Comparison of ENCODE assay signal across 8 mouse cellular contexts in genomic region chr4:130792376-130793179, GRCm38 (mm10). TPM values are rescaled to one million over a fixed set of nuclear protein-coding genes. Genes with fewer than 3 reads are reported as not detected.
DNase-seq lines count a peak whose midpoint lies in the region; ATAC-seq and TF ChIP-seq lines count a peak whose summit lies in the region.

Sdc3 (plus strand) TSS chr4:130792537.

- H3K4me3 ChIP-seq in kidney, adult 2 months (ENCODE audit: insufficient read depth, low read depth, low read length) = peak within 1 kb of the TSS; percentile 51
- peak within 1 kb of the TSS; percentile 68 to 75 for H3K4me3 ChIP-seq in ES-E14 (ENCODE audit: insufficient read depth in 1 of 2, low read depth in 1 of 2, low read length in 2 of 2, poor library complexity in 1 of 2, severe bottlenecking in 1 of 2)
- H3K4me3 ChIP-seq in embryonic facial prominence, embryonic 10.5 days = peak within 1 kb of the TSS; percentile 89
- H3K4me3 ChIP-seq in midbrain, postnatal 0 days (ENCODE audit: low read depth, low read length) = peak within 1 kb of the TSS; percentile 98

- TF ChIP-seq POLR2A in kidney, adult 2 months (IDR thresholded peaks at IDR 0.05; ENCODE audit: low read depth, low read length) = no peak

- in situ Hi-C loops in ES-E14 (cut with MboI; ENCODE audit: low sequenced_read_pairs in 2 of 2, unreplicated experiment in 2 of 2) = no loop called here

- peak within 1 kb of the TSS; percentile 94 for H3K4me2 ChIP-seq in midbrain, postnatal 0 days (ENCODE audit: low read depth, low read length, poor library complexity, severe bottlenecking)

- intact Hi-C loops in heart, postnatal 10 days (cut with DNase I) = no loop called here
- intact Hi-C loops in left cerebral cortex, postnatal 25 days (cut with DNase I) = loop anchor here (10.0 kb wide), 1 partner anchor 1052 kb away; the partner anchor contains the start of gene Mecr

- no peak for TF ChIP-seq CTCF in kidney, adult 2 months (conservative IDR thresholded peaks at IDR 0.05; ENCODE audit: insufficient read depth, insufficient read length, low read depth, low read length)
- no peak for TF ChIP-seq CTCF in midbrain, postnatal 0 days (IDR thresholded peaks at IDR 0.05)

- peaks cover 4% of the 10 kb centered on the region; the same call in 1 of the 2 replicates for H3K4me1 ChIP-seq in kidney, adult 2 months (ENCODE audit: control insufficient read depth, insufficient read depth, low read length)
- H3K4me1 ChIP-seq in ES-E14 (ENCODE audit: control insufficient read depth in 2 of 2, insufficient read depth in 2 of 2, low read length in 2 of 2, poor library complexity in 1 of 2) = peaks cover 4 to 7% of the 10 kb centered on the region in 2 experiments; a peak in 3 of 4 replicates
- peaks cover 51% of the 10 kb centered on the region for H3K4me1 ChIP-seq in embryonic facial prominence, embryonic 10.5 days
- peaks cover 42% of the 10 kb centered on the region for H3K4me1 ChIP-seq in midbrain, postnatal 0 days (ENCODE audit: insufficient read depth, low read length)

- ATAC-seq in midbrain, postnatal 0 days (ENCODE audit: low FRiP score) = peak; percentile 57
- ATAC-seq in megakaryocyte progenitor cell, adult 5-6 weeks (replicated peaks; ENCODE audit: poor library complexity) = no peak

- no peaks in the 10 kb centered on the region for H3K36me3 ChIP-seq in kidney, adult 2 months (ENCODE audit: control insufficient read depth, insufficient read depth, low read length)
- no peaks in the 10 kb centered on the region for H3K36me3 ChIP-seq in ES-E14 (ENCODE audit: control insufficient read depth, insufficient read depth, low read length, poor library complexity, severe bottlenecking)
- no peaks in the 10 kb centered on the region for H3K36me3 ChIP-seq in embryonic facial prominence, embryonic 10.5 days (replicated peaks)
- no peaks in the 10 kb centered on the region for H3K36me3 ChIP-seq in midbrain, postnatal 0 days (ENCODE audit: insufficient read depth, low read length)

- H3K9ac ChIP-seq in ES-E14 (ENCODE audit: insufficient read depth, low read depth, low read length, poor library complexity, severe bottlenecking) = peak within 1 kb of the TSS; percentile 53
- peak within 1 kb of the TSS; percentile 100 for H3K9ac ChIP-seq in midbrain, postnatal 0 days (replicated peaks; ENCODE audit: low read length, poor library complexity, severe bottlenecking)

- no peak for DNase-seq in kidney, adult 2 months
- DNase-seq in kidney, adult 8-10 months = no peak
- DNase-seq in ES-E14 (ENCODE audit: low read depth, low spot score) = no peak
- DNase-seq in embryonic facial prominence, embryonic 10.5 days (ENCODE audit: low spot score) = peak; percentile 50
- peak; percentile 41 to 50 for DNase-seq in heart, postnatal 10 days
- DNase-seq in left cerebral cortex, postnatal 25 days (ENCODE audit: low spot score in 2 of 2) = peak in 1 of 2 experiments; percentile 58
- no peak for DNase-seq in midbrain, postnatal 0 days (ENCODE audit: low spot score)

- H3K9me3 ChIP-seq in ES-E14 (ENCODE audit: control insufficient read depth, insufficient read depth, low read depth, low read length) = no peaks in the 10 kb centered on the region
- no peaks in the 10 kb centered on the region for H3K9me3 ChIP-seq in embryonic facial prominence, embryonic 10.5 days
- H3K9me3 ChIP-seq in midbrain, postnatal 0 days (ENCODE audit: low read length) = no peaks in the 10 kb centered on the region

- H3K27ac ChIP-seq in kidney, adult 2 months (ENCODE audit: insufficient read depth, low read depth, low read length) = no peak within 1 kb of the TSS
- no peak within 1 kb of the TSS for H3K27ac ChIP-seq in ES-E14 (ENCODE audit: insufficient read depth, low read depth, low read length, poor library complexity, severe bottlenecking)
- peak within 1 kb of the TSS; percentile 94 for H3K27ac ChIP-seq in embryonic facial prominence, embryonic 10.5 days (replicated peaks)
- peak within 1 kb of the TSS; percentile 78 for H3K27ac ChIP-seq in midbrain, postnatal 0 days (ENCODE audit: low read depth, low read length)

- H3K27me3 ChIP-seq in kidney, adult 2 months (replicated peaks; ENCODE audit: control insufficient read depth, insufficient read depth, low read length) = no peaks in the 10 kb centered on the region
- peaks cover 26% of the 10 kb centered on the region for H3K27me3 ChIP-seq in embryonic facial prominence, embryonic 10.5 days (replicated peaks; ENCODE audit: low read depth, poor library complexity, severe bottlenecking)
- H3K27me3 ChIP-seq in midbrain, postnatal 0 days (ENCODE audit: insufficient read depth, low read length) = no peaks in the 10 kb centered on the region

- WGBS in kidney, adult 2 months = 5% methylated on average over 85 of the region's 99 CpGs
- WGBS in embryonic facial prominence, embryonic 10.5 days = 3% methylated on average over 99 of the region's 99 CpGs
- 1% methylated on average over 43 of the region's 99 CpGs for WGBS in midbrain, postnatal 0 days

TF ChIP-seq in ES-E14, 5 proteins besides CTCF, POLR2A, EP300 and RAD21:
- TF ChIP-seq CHD2 (IDR thresholded peaks at IDR 0.05; ENCODE audit: low read depth, low read length) (no peak), ZC3H11A (IDR thresholded peaks at IDR 0.05; ENCODE audit: borderline replicate concordance, low read depth, low read length) (no peak), MAFK (IDR thresholded peaks at IDR 0.05; ENCODE audit: insufficient read depth, low read depth, low read length) (no peak), ZNF384 (IDR thresholded peaks at IDR 0.05; ENCODE audit: low read depth, low read length) (no peak), HCFC1 (IDR thresholded peaks at IDR 0.05; ENCODE audit: borderline replicate concordance, insufficient read depth, low read length) (no peak)
TF ChIP-seq in ES-E14: peak in this region for 0.

RNA-seq across cellular contexts. Expression of gene Sdc3, which starts in this region (rescaled TPM):
- 27.1 and 45.3 TPM in 2 replicates for polyA plus RNA-seq in kidney, adult 2 months (2012; rRNA removed)
- total RNA-seq in ES-E14 (2012; rRNA removed) = 6.6 and 8.7 TPM in 2 replicates
- 31.9 and 32.8 TPM in 2 replicates for polyA plus RNA-seq in embryonic facial prominence, embryonic 10.5 days (2016; fragmentation: Nextera tagmentation; extraction: Ambion mirVana)
- total RNA-seq in heart, postnatal 10 days (2021) = 10 to 100 TPM; 54.8 to 64.2 TPM
- total RNA-seq in left cerebral cortex, postnatal 25 days (2021) = 100 to 1,000 TPM; 167 to 181 TPM
- total RNA-seq in midbrain, postnatal 0 days (2014; rRNA removed) = 645 and 733 TPM in 2 replicates
- 241 and 242 TPM in 2 replicates for polyA plus RNA-seq in midbrain, postnatal 0 days (2015; fragmentation: Nextera tagmentation; extraction: Ambion mirVana)
- 0.69 and 2.0 TPM in 2 replicates for total RNA-seq in megakaryocyte progenitor cell, adult 5-6 weeks (2015)
- 0.44 and 0.75 TPM in 2 replicates for total RNA-seq in megakaryocyte progenitor cell, adult 5-6 weeks (2017)

Comparison
In these comparisons a context has a peak if more than half of its experiments do, and no peak if none do; other contexts are left out.
1. DNase-seq: peak in embryonic facial prominence, embryonic 10.5 days (single experiment) and heart, postnatal 10 days (2 of 2); none in kidney, adult 2 months (single experiment), kidney, adult 8-10 months (0 of 2), ES-E14 (single experiment) and midbrain, postnatal 0 days (single experiment).
2. H3K27ac ChIP-seq: peak in embryonic facial prominence, embryonic 10.5 days (single experiment) and midbrain, postnatal 0 days (single experiment); none in kidney, adult 2 months (single experiment) and ES-E14 (single experiment).
3. Peak in every context shown above with its lines, with median percentiles within 50 percentile points of each other: H3K4me3 ChIP-seq.